Mouse (Mus musculus) skeletal muscle tissue, adult 2 months (tissue): ENCODE measurements around the gene Plpp7.

Experiments
- DNase-seq: peaks from one replicate; pipeline ENCODE4 v3.0.0-alpha.2; 2012; ENCODE audit warnings: low read depth, low spot score

Plpp7 gene

GRCm38 (mm10) chr2:32137667-32138266, 42.4 kb downstream of the Plpp7 start:
- peak; percentile 100 for DNase-seq

- no peak for DNase-seq
Observed at GRCm38 (mm10) chr2:32139377-32139776, 44.0 kb downstream of the Plpp7 start.

GRCm38 (mm10) chr2:32140498-32140934, 45.2 kb downstream of the Plpp7 start:
- DNase-seq = no peak

GRCm38 (mm10) chr2:32141602-32142001, 46.3 kb downstream of the Plpp7 start:
- no peak for DNase-seq

GRCm38 (mm10) chr2:32142368-32142767, 47.0 kb downstream of the Plpp7 start:
- DNase-seq = no peak

- no peak for DNase-seq
Observed at GRCm38 (mm10) chr2:32144633-32145032, 49.3 kb downstream of the Plpp7 start.

- no peak for DNase-seq
Observed at GRCm38 (mm10) chr2:32146617-32147162, 51.4 kb downstream of the Plpp7 start.

- no peak for DNase-seq
Observed at GRCm38 (mm10) chr2:32150135-32150534, 54.8 kb downstream of the Plpp7 start.

- DNase-seq = no peak
Observed at GRCm38 (mm10) chr2:32150562-32150923, 55.2 kb downstream of the Plpp7 start.

GRCm38 (mm10) chr2:32150924-32151659, 55.8 kb downstream of the Plpp7 start, which contains the start of gene Prrc2b:
TSS of gene Prrc2b (plus strand) at chr2:32151082.
- DNase-seq = no peak

GRCm38 (mm10) chr2:32151660-32152366, 56.5 kb downstream of the Plpp7 start:
- DNase-seq = no peak

GRCm38 (mm10) chr2:32152367-32153034, 57.2 kb downstream of the Plpp7 start:
- no peak for DNase-seq

- no peak for DNase-seq
Observed at GRCm38 (mm10) chr2:32153041-32153790, 57.9 kb downstream of the Plpp7 start.

GRCm38 (mm10) chr2:32153791-32154119, 58.4 kb downstream of the Plpp7 start:
- no peak for DNase-seq

GRCm38 (mm10) chr2:32154334-32154997, 59.1 kb downstream of the Plpp7 start:
- DNase-seq = no peak

GRCm38 (mm10) chr2:32154998-32155541, 59.7 kb downstream of the Plpp7 start:
- no peak for DNase-seq

GRCm38 (mm10) chr2:32155614-32156013, 60.3 kb downstream of the Plpp7 start:
- no peak for DNase-seq

GRCm38 (mm10) chr2:32156645-32157044, 61.3 kb downstream of the Plpp7 start:
- no peak for DNase-seq

- no peak for DNase-seq
Observed at GRCm38 (mm10) chr2:32157328-32157727, 62.0 kb downstream of the Plpp7 start.

GRCm38 (mm10) chr2:32158616-32159239, 63.4 kb downstream of the Plpp7 start:
- no peak for DNase-seq
